Mouse (Mus musculus) inflammation-experienced regulatory T-cells, adult 6 months (primary cell): ENCODE results near the gene Gm13305. TPM values are rescaled to one million over a fixed set of nuclear protein-coding genes. Genes with fewer than 3 reads are reported as not detected.
"Not testable (repeated sequence)": the region's sequence is repeated elsewhere in the genome, so short reads cannot be mapped to it uniquely, and the experiment has no call there.

Experiments used
- ATAC-seq: one replicate; pipeline ENCODE4 v1.8.0; 2017
- polyA plus RNA-seq, 3 experiments: library from polyadenylated mRNA; unstranded; fragments of 100-300 nt; shearing (Covaris generic); gene quantifications; one replicate each; pipeline ENCODE4 v1.2.1; 2017

The Gm13305 gene
- polyA plus RNA-seq = not detected

DNA sequence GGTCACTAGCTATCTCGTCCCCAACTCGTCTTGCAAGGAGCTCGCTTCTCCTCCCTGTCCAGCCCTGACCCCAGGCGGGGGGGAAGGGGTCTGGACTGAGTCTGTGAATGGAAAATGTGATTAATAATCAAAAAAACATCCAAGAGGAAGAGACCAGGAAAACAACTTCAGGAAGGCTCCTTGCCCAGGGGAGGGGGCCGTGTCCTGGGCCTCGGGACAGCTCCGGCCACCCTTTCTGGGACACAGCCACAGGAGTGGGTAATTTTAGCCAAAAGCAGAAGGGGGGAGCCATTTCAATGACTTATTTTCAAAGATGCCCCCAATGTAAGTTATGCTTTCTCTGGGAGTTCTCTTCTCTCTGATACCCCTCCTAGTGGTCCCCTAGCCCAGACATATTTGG is at the start of gene Gm13305:
Gene Gm13305 (minus strand): TSS at position 101 of the 400 bp plus-strand sequence.
- not testable (repeated sequence) for ATAC-seq

DNA sequence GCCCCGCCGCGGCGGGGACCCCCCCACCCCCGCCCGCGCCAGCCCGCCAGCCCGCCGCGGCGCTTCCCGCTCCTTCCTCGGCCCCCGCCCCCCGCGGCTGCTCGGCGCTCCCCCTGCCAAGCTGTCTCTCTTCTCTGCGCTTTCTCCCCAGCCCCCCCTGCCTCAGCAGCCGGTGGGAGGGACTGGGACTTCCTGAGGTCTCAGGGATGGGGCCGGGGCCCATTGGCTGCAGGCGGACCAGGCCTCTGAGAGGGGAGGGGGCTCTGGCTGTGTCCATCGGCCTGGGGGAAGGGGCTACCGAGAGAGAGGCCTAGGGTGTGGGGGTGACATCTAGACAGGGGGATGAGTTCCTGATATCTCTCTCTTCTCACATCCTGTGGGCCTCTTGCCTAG is 16.6 kb upstream of the Gm13305 start:
- not testable (repeated sequence) for ATAC-seq

DNA sequence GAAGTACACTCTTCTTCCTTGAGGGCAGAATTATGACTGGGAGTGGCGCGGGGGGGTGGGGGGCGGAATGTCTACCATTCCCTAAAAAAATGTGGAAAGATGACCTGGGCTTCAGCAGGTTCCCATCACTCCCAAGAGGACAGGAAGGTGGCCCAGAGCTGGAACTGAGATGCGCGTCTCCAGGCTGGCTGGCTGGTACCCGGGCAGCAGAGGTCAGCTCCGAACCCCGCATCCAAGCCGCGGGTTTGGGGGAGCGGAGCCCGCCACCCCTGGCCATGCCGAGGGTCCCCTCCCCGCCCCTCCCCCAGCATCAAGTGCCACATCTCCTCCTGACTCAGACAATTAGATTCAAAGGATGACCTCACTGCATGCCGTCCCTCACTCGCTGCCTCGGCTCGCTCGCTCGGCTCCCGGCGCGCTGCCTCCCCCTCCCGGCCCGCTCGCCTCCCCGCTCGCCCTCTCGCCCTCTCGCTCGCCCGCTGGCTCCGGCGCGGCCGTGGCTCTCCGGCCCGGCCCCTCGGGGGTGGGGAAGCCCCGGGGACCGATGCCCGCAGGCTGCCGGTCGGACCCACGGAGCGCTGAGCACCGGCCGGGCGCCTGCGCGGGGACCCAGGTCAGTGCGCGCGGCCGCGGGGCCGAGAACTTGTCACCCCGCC is 16.0 kb upstream of the Gm13305 start:
- ATAC-seq = not testable (repeated sequence)

DNA sequence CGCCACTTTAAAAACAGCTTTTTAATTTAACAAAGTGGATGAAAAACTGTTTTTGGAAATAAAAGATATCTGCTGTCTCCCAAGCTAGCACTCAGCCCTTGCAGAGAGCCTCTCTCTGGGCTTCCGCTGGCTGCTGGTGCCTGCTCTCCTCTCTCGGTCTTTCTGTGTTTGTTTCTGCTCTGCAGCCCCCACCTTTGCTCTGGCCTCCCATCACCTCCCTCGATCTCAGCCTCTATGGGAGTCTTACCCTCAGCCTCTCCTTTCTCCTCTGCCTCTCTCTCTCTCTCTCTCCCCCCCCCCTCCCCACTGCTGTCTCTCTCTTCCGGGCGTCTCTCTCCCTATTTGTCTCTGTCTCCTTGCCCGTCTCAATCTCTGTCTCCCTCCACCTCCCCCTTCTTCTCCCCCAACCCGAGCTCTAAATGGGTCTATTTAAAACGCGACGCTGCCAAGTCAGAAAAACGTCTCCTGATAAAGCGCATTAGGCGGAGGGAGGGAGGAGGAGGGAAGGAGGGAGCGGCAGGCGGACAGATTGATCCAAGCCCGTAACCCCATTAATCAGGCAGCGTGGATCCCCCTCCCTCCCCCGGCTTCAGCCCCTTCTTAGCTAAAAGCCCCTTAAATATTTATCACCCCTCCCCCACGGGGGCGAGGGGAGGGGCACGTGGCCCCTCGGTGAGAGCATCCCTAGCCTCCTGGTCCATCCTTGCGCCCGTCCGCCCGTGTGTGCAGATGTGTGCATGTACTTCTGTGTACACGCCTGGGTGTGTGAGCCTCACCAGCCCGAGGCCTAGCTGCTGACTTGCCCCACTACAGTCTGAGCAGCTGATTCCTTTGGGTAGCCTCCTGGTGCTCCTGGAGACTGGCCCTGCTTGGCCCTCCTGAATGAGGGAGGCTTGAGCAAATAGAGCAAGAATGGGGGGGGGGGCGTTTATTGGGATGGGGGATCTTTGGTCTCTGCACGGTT is 15.1 kb upstream of the Gm13305 start:
- ATAC-seq = not testable (repeated sequence)

DNA sequence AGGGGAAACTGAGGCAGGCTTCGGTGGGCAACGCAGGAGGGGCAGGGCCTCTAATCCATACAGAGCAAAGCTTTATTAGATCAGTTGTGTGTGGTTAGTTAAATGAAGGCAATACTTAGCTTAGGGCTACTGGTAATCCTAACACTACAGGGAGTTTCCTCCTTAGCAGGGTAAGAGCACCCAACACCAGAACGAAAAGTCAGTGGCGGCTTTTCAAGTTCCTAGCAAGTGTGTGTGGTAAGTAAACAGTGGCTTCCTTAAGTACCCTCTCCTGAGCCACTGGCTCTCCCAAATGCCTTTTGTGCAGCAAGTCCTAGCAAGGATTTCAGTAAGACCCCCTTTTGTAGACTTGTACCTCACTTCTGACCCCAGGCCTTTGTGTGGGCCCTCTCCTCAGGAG is 9.8 kb upstream of the Gm13305 start:
- not testable (repeated sequence) for ATAC-seq

DNA sequence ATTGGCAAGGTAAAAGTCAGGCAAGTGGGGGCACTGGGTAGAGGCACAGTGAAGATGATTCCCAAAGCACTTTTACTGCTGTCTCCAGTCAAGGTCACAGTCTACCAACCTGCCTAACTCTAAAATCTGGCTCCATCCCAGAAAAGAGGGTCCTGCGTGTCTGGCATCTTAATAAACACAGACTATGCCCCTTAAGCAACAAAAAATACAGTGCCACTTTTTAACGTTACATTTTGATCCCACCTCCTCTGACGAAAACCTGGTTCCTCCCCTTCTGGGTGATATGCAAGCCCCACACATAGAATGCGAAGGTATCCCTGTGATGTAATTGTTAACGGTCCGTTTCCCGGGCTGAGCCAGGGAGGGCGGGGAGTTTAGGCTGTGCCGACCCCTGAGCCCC is 15.3 kb downstream of the Gm13305 start, which contains the start of gene Gm13306:
Gene Gm13306 (plus strand): TSS at position 301 of the 400 bp plus-strand sequence.
- ATAC-seq = not testable (repeated sequence)

DNA sequence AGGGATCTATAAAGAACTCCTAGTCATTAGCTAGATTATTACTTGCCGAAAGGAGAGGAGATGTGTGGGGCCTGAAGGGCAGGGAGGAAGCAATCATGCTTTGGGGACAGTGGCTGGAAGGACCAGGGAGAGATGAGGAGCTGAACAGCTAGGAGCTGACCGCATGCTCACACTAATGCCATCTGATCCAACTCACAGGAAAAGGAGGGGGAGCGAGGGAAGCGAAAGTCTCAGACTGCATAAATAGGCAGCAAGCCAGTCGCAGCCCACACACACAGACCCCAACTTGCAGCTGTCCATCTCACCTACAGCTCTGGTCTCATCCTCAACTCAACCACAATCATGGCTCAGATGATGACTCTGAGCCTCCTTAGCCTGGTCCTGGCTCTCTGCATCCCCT is 53.9 kb downstream of the Gm13305 start, which contains the start of gene Gm13304:
Gene Gm13304 (plus strand): TSS at position 301 of the 400 bp plus-strand sequence.
- ATAC-seq = not testable (repeated sequence)

Other genes with a start within 250 kb of the Gm13305 start
- gene Gm20878, start 227.0 kb downstream of the Gm13305 start, polyA plus RNA-seq = 1 to 10 TPM in 2 of 3 experiments, not detected in 1; 2.5 TPM
- under 1 TPM in 1 of 3 experiments, not detected in 2; 0.17 TPM for gene Fam205a4, start 202.5 kb downstream of the Gm13305 start, polyA plus RNA-seq
- not detected for gene Gm21093, start 133.9 kb downstream of the Gm13305 start, polyA plus RNA-seq
- not detected for gene Gm3893, start 77.4 kb downstream of the Gm13305 start, polyA plus RNA-seq
- gene Gm13304, start 53.8 kb downstream of the Gm13305 start, polyA plus RNA-seq = not detected
- not detected for gene Gm13306, start 15.2 kb downstream of the Gm13305 start, polyA plus RNA-seq
- gene Gm10600, start 72.0 kb upstream of the Gm13305 start, polyA plus RNA-seq = not detected
- not detected for gene Ccl21b, start 87.2 kb upstream of the Gm13305 start, polyA plus RNA-seq
- gene Gm21953, start 125.7 kb upstream of the Gm13305 start, polyA plus RNA-seq = not detected
- not detected for gene Fam205a3, start 149.7 kb upstream of the Gm13305 start, polyA plus RNA-seq